Mouse (Mus musculus) hindbrain, embryonic 11.5 days (tissue): ENCODE measurements around the gene Aars2. TPM values are rescaled to one million over a fixed set of nuclear protein-coding genes. Genes with fewer than 3 reads are reported as not detected.
A peak's percentile ranks its signal among the peaks of the same experiment; 100 is the strongest.

Source experiments
- ATAC-seq: fragments of 200-750 bp; cut with Nextera tagmentation; 2 replicates; pipeline ENCODE4 v1.8.0; 2017; ENCODE audit warnings: mild to moderate bottlenecking, moderate TSS enrichment, moderate library complexity; ENCODE audit not compliant: low FRiP score
- DNase-seq: peaks from one replicate; pipeline ENCODE4 v3.0.0-alpha.2; 2015; ENCODE audit warnings: low spot score
- H3K27ac ChIP-seq: fragments of 300-500 bp; sonication (generic); 2 replicates; pipeline ENCODE4 v1.5.1; 2014; ENCODE audit warnings: mild to moderate bottlenecking, low read depth, low read length
- H3K27me3 ChIP-seq: fragments of 300-500 bp; sonication (generic); 2 replicates; pipeline ENCODE4 v1.6.1; 2014; ENCODE audit warnings: mild to moderate bottlenecking, low read length, moderate library complexity, mixed read lengths; ENCODE audit not compliant: control insufficient read depth, insufficient read depth
- H3K36me3 ChIP-seq: fragments of 300-500 bp; sonication (generic); 2 replicates; pipeline ENCODE4 v1.6.1; 2014; ENCODE audit warnings: mild to moderate bottlenecking, low read length, moderate library complexity, mixed read lengths; ENCODE audit not compliant: control insufficient read depth, insufficient read depth
- H3K4me1 ChIP-seq: fragments of 300-500 bp; sonication (generic); replicated peaks from 2 replicates; pipeline ENCODE4 v1.6.1; 2014; ENCODE audit warnings: low read length, mixed read lengths; ENCODE audit not compliant: control insufficient read depth, insufficient read depth
- H3K4me2 ChIP-seq: fragments of 300-500 bp; sonication (generic); replicated peaks from 2 replicates; pipeline ENCODE4 v1.6.1; 2014; ENCODE audit warnings: mild to moderate bottlenecking, low read depth, low read length
- H3K4me3 ChIP-seq: fragments of 300-500 bp; sonication (generic); 2 replicates; pipeline ENCODE4 v1.5.1; 2014; ENCODE audit warnings: low read depth, low read length
- H3K9ac ChIP-seq: fragments of 300-500 bp; sonication (generic); 2 replicates; pipeline ENCODE4 v1.6.1; 2014; ENCODE audit warnings: low read depth, low read length
- H3K9me3 ChIP-seq: fragments of 300-500 bp; sonication (generic); 2 replicates; pipeline ENCODE4 v1.6.1; 2016; ENCODE audit warnings: low read length; ENCODE audit not compliant: control insufficient read depth
- WGBS: fragments of 180-500 bp; shearing (Covaris S2); extraction: QIAGEN DNeasy Blood & Tissue Kit; methylation state at CpG from one replicate; pipeline ENCODE4 v1.1.7; 2014; 5-methylcytosine and 5-hydroxymethylcytosine counted together
- polyA plus RNA-seq: library from polyadenylated mRNA; unstranded; fragments of >200 nt; fragmentation: Nextera tagmentation; extraction: Ambion mirVana; gene quantifications from 2 replicates; pipeline ENCODE4 v1.2.1, GENCODE M21; 2014

Aars2 gene
- polyA plus RNA-seq, 1 experiment from 2014 or later, result 13.0 TPM

DNA sequence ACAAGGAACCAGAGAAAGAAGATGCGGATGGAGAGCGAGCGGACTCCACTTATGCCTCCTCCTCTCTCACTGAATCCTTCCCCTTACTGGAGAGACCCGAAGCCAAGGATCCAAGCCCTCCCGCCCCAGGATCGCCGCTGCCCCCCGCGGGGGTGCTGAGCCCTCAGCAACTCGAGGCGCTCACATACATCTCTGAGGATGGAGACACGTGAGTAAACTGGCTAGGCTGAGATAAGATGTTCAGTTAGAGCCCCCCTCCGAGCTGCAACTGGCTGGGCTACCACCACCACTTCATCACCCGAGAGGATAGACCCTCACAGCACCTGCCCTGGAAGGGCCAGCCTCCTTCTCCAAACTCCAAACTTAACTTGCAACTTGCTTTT is 49.5 kb downstream of the Aars2 start:
- H3K9ac ChIP-seq, result peak overlapping the region; percentile 48
- peak overlapping the region; percentile 91 for H3K4me2 ChIP-seq
- WGBS, result 4% methylated on average over 14 of the region's 14 CpGs
- H3K27ac ChIP-seq, result no peak overlapping the region
- no peak for DNase-seq
- no peaks in the 10 kb centered on the region for H3K36me3 ChIP-seq
- no peak for ATAC-seq
- no peaks in the 10 kb centered on the region for H3K9me3 ChIP-seq
- 0 out of 2 replicates have a peak, but pooled peaks cover 2% of the 10 kb centered on the region for H3K4me1 ChIP-seq
- peak overlapping the region; percentile 58 for H3K4me3 ChIP-seq
- H3K27me3 ChIP-seq, result 0 out of 2 replicates have a peak, but pooled peaks cover 2% of the 10 kb centered on the region

DNA sequence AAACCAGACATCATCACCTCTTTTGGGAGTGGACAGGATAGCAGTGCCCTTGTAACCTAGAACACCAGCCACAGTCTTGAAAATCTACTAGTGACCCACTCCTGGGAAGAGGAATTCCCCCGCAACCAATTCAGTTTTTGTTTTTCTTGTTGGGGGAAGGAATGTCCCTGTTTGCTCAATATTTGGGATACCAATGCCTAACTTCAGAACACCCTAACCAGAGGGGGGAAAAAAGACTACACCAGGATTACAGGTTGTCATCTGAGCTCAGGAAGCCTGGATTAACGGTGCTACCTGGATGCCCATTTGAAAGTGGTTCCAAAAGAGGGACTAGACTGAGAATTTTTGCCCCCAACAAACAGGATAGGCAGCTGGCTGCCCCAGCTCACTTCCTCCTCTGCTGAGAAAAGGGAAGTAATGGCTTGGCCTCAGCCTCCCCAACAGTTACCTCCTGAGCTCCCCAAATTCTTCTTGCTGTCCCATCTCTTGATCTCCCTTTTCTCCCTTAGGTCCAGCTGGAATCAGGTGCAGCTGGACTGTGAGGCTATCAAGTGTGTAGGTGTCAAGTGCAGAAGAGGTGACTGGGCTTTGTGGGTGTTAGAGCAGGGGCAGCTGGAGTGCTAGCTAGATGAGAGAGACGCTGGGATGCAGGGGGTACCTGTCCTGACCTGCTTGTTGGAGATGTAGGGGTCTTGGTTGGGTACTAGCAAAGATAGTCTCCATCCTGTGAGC is 50.0 kb downstream of the Aars2 start:
- DNase-seq, result no peak
- H3K4me3 ChIP-seq, result peak overlapping the region; percentile 58
- ATAC-seq, result no peak
- H3K9ac ChIP-seq, result no peak overlapping the region
- H3K36me3 ChIP-seq, result no peaks in the 10 kb centered on the region
- no peaks in the 10 kb centered on the region for H3K9me3 ChIP-seq
- 71% methylated on average over 3 of the region's 3 CpGs for WGBS
- peak overlapping the region; percentile 91; the same call in 1 of the 2 replicates for H3K4me2 ChIP-seq
- 0 out of 2 replicates have a peak, but pooled peaks cover 2% of the 10 kb centered on the region for H3K4me1 ChIP-seq
- H3K27me3 ChIP-seq, result 0 out of 2 replicates have a peak, but pooled peaks cover 2% of the 10 kb centered on the region
- no peak overlapping the region for H3K27ac ChIP-seq

DNA sequence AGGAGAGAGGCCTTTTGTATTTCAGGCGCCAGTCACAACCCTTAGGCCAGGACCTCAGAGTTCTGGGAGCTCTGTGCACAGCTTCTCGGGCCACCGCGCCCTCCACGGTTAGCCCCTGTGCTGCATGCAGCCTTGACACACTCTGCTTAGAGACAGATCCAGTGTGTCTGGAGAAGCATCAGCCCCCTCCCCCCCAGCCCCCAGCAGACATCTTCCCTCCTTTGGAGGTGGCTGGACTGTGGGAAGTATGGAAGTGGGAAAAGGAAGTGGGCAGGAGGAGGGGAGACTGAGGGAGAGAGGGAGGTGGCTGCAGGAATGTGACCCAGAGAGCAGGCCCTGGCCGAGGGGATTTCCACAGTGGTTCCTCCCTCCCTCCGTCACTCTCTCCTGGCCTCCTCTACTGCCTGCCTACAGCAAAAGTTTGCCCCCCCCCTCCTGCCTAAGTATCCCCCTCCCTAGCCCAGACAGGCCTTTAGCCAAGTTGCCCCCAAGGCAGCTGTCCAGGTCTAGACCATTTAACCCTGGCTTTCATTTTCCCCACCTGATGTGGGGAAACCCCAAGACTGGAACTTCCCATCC is 50.7 kb downstream of the Aars2 start:
- 78% methylated on average over 7 of the region's 7 CpGs for WGBS
- Histone ChIP-seq H3K9me3 (no peaks in the 10 kb centered on the region), H3K4me1 (0 out of 2 replicates have a peak, but pooled peaks cover 2% of the 10 kb centered on the region), H3K4me3 (no peak overlapping the region), H3K27me3 (0 out of 2 replicates have a peak, but pooled peaks cover 2% of the 10 kb centered on the region), H3K9ac (no peak overlapping the region), H3K4me2 (no peak overlapping the region), H3K27ac (no peak overlapping the region), H3K36me3 (no peaks in the 10 kb centered on the region)
- ATAC-seq (no peak), DNase-seq (no peak)

DNA sequence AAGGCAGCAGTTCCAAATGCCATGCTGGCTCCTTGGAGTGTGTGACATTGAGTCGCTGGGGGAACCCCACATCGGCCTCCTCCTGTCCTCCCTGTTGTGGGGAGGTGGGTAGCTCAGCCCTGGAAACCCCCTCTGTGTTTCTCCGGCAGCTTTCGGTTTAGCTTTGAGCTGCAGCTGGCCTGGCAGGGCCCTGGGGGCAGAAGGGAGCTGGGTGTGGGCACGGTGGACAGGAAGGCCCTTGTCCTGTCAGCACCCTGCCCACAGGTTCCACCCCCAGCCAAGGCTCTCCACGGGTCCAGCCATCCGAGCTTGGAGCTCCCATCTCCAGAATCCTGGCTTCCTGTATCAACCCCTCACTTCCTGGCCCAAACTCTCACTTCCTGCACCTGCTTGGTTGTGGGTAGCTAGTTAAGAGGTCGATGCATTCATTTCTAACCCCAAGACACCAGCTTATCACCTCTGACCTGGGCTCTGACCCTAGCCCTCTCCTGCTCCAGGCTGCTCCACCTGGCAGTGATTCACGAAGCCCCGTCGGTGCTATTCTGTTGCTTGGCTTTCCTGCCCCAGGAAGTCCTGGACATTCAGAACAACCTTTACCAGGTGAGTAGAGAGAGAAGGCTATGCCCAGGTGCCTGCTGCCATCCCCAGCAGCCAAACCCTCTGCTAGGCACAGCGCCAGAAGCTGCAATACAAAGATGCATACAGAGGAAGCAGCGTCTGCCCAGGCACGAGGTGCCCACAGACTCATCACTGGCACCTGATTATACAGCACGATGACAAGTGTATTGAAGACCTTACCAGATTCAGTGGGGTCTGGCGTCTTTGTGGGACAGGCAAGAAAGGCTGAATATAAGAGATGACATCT is 51.6 kb downstream of the Aars2 start:
- Histone ChIP-seq H3K4me3 (no peak overlapping the region), H3K4me1 (0 out of 2 replicates have a peak, but pooled peaks cover 2% of the 10 kb centered on the region), H3K9me3 (no peaks in the 10 kb centered on the region), H3K9ac (no peak overlapping the region), H3K27me3 (0 out of 2 replicates have a peak, but pooled peaks cover 2% of the 10 kb centered on the region), H3K27ac (no peak overlapping the region), H3K36me3 (no peaks in the 10 kb centered on the region), H3K4me2 (no peak overlapping the region)
- WGBS, result 69% methylated on average over 16 of the region's 16 CpGs
- DNase-seq, result no peak
- no peak for ATAC-seq

DNA sequence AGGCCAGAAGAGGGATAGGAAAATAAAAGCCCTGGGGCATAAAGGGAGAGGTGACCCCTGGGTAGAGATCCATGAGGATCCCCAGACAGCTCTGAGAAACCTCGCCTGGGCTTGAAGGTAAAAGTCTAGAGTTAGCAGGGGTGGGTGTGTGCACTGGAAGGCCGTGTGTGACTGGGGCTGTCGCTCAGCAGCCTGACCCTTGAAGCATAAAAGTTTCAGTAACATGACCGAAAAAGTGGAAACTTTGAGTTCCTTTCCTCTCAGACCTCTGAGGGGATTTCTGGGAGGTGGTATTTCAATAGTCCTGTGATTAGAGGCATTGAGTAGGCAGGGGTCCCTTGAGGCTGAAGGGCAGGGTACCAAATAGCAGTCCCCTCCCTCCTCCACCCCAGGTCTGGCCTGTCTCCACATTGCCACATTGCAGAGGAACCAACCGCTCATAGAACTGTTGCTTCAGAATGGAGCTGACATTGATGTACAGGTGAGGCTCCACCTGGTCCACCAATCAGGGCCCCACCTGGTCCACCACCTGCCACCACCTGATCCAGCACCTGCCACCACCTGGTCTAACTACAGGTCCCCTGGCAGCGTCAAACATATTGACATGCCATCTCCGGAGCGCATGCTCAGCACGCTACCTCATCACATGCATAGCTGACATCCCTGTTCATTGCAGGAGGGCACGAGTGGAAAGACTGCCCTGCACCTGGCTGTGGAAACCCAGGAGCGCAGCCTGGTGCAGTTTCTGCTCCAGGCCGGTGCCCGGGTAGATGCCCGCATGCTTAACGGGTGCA is 53.3 kb downstream of the Aars2 start:
- Histone ChIP-seq H3K9me3 (no peaks in the 10 kb centered on the region), H3K4me1 (peaks cover 2% of the 10 kb centered on the region; the same call in 1 of the 2 replicates), H3K4me3 (no peak overlapping the region), H3K4me2 (no peak overlapping the region), H3K27me3 (0 out of 2 replicates have a peak, but pooled peaks cover 2% of the 10 kb centered on the region), H3K27ac (no peak overlapping the region), H3K36me3 (no peaks in the 10 kb centered on the region), H3K9ac (no peak overlapping the region)
- DNase-seq, result no peak
- 90% methylated on average over 15 of the region's 15 CpGs for WGBS
- ATAC-seq, result no peak

DNA sequence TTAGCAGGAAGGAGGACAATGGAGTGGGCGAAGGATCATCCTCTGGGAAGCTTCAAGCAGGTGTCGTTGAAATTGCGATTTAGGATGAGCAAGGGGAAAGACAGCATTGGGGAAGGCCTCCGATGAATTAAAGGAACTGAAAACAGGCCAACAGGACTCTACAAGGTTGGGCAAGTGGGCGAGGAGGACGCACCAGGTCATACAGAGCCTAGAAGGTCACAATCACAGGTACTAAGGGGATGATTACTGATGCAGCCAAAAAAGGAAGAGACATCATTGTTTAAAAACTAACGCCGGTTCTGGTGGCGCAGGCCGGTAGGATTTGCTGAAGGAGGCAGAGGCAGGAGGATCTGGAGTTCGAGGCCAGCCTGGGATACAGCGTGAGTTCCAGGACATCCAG is 56.6 kb downstream of the Aars2 start:
- Histone ChIP-seq H3K4me3 (no peak overlapping the region), H3K36me3 (no peaks in the 10 kb centered on the region), H3K27ac (0 out of 2 replicates have a peak overlapping the region, but pooled peaks have one; percentile 80), H3K9me3 (no peaks in the 10 kb centered on the region), H3K4me1 (peaks cover 3% of the 10 kb centered on the region; the same call in 1 of the 2 replicates), H3K9ac (no peak overlapping the region), H3K4me2 (no peak overlapping the region), H3K27me3 (no peaks in the 10 kb centered on the region)
- ATAC-seq, result no peak
- WGBS, result 82% methylated on average over 12 of the region's 12 CpGs
- no peak for DNase-seq

DNA sequence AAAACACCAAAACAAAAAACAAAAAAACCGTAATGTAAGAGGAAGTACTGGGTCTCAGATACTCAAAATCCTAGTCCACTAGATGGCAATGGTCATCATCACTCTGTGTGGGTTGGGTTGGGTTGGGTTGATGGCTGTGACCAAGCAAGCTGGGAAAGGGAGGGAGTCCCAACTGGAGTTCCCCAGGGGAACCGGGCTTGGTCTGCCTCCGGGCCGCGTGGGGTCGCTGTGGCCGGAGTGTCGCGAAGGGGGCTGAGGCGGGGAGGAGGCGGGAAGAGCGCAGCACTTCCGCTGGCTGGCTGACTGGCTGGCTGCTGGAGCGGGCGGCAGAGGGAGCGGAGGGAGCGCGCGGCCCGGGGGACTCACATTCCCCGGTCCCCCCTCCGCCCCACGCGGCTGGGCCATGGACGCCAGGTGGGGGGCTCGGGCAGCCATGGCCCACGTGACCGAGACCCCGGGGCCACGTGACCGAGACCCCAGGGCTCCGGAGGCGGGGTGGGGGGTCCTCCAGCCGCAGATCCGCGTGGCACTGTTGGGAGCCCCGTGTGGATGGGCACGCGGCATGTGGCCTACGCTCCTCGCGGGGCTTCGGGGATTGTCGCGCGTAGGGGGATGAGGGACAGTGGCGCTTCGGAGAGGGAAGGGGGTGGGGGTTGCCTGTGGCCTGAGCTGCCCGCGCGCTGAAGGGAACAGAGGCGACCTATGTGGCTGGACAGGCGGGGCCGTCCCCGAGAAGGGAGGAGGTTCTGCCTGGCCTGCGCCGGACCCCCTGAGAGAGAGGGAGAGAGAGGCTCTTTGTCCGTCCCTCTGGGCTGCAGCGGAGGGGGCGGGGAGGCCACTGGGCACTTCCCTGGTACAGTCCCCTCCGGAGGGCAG is 57.3 kb downstream of the Aars2 start, which contains the start of gene Slc35b2:
Gene Slc35b2, plus strand, starts transcription at position 220 of the 876 bp plus-strand sequence.
- peak within 1 kb of the TSS; percentile 78 for H3K9ac ChIP-seq
- DNase-seq (peak; percentile 93), ATAC-seq (peak; percentile 87)
- peak within 1 kb of the TSS; percentile 83 for H3K4me2 ChIP-seq
- no peaks in the 10 kb centered on the region for H3K27me3 ChIP-seq
- peak within 1 kb of the TSS; percentile 68 for H3K4me3 ChIP-seq
- H3K27ac ChIP-seq, result peak within 1 kb of the TSS; percentile 80
- H3K36me3 ChIP-seq, result peaks cover 3% of the 10 kb centered on the region; the same call in 1 of the 2 replicates
- H3K9me3 ChIP-seq, result no peaks in the 10 kb centered on the region
- H3K4me1 ChIP-seq, result peaks cover 3% of the 10 kb centered on the region; the same call in 1 of the 2 replicates
- under 1% methylated on average over 58 of the region's 61 CpGs for WGBS
